Mouse (Mus musculus): Measurements from ENCODE around the gene Ino80e.

Ino80e gene

DNA sequence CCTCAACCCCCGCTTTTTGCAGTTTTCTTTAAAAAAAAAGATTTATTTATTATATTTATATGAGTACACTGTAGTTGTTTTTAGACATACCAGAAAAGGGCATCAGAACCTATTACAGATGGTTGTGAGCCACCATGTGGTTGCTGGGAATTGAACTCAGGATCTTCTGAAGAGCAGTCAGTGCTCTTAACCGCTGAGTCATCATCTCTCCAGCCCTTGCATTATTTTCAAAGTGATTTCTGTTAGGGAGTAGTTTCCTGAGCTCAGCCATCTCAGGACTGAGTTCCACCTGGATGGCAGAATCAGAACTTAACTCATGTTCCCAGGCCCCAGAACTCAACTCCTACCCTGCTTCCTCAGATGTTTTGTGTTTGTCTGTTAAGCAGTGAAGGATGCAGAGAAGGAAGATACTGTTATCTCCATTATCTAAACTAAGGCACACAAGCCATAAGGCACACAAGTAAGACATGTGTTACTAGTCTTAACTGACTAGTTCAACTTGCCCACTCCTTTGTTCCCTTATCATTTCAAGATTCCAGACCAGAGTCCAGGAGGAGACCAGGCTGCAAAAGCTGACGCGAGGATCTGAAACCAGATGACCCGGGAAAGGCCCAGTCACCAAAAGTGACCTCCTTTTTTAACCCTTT lies 52.3 kb downstream of the Ino80e start:
- DNase-seq (ENCODE audit: low spot score), result no peak

DNA sequence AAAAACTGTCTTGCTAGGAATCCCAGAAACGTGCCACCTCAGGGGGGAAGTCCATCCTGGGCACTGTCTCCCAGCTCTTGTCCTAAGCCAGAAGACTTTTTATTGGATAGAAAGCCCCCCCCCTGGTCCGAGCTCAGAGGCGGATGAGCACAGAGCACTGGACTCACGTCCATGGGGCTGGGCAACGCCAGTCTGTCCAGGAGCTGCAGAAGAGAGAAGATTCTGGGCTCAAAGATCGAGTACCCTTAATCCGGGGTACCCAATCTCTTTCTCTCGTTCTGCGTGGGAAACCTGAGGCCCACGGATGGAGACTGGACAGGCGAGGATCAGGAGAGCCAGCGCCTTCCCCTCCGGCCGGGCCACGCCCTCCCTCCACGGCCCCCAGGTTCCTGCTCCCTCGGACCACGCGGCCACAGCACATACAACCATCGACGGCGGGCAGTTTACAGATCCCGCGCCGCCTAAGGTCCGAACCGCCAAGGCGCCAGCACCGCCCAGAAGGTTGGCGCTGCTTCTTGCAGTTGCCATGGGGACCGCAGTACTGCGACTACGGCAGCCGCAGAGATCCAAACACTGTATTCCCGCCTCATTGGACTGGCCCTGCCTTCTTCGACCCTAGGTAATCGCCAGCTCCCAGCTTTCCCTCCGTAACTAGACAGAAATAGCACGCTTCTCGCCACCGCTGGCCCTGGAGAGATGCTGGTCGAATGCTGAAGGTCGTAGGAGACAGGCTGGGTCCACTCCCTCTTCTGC lies 53.3 kb downstream of the Ino80e start:
- DNase-seq (ENCODE audit: low spot score), result peak; percentile 97

DNA sequence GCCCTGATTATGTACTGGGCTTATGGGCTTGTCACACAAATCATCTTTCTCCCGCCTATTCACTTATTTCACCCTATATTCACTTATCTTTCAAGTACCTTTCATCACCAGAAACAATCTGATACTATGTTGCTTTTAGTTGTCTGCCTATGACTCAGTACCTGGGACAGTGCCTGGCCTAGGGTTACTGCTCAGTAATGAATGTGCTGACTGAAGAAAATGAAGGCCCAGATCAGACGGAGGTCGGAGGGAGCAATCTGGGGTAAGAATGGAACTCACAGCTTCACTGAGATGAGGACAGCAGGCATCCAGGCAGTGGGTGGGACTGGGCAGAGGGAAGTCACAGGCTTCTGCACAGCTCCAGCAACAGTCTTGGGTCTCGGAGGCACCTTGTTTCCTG lies 54.8 kb downstream of the Ino80e start:
- no peak for DNase-seq (ENCODE audit: low spot score)

DNA sequence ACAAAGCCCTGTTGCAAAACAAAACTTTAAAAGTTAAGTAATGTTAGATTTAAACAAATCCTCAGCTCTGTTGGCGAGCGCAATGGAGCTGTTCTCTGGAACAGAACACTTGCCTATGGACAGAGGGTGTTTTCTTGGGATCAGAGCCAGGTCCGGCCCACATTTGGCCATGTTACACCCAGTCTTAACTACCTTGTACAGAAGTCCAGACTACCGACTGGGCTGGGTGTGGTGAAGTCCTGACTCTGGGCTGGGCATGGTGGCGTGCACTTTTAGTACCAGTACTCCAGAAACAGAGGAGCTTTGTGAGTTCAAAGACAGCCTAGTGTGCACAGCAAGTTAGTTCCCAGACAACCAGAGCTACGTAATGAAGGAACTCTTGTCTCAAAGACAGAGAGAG lies 55.2 kb downstream of the Ino80e start:
- no peak for DNase-seq (ENCODE audit: low spot score)

DNA sequence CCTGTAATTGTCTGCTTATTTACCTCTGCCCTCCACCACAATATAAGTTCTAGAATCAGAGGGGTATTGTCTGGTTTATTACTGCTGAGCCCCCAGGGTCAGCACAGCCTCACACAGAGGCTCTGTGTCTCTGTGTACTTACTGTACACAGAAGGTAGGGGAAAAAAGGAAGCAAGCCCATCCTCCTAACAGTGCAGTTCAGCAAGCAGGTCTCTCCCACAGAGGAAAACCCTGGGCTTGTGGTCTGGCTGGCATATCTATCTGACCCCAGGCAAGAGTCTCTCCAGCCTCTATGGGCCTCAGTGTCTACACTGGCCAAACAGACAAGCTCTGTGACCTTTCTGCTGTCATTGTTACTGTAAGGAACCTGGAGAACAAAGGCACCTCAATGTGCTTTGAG lies 58.4 kb downstream of the Ino80e start:
- DNase-seq (ENCODE audit: low spot score), result no peak

DNA sequence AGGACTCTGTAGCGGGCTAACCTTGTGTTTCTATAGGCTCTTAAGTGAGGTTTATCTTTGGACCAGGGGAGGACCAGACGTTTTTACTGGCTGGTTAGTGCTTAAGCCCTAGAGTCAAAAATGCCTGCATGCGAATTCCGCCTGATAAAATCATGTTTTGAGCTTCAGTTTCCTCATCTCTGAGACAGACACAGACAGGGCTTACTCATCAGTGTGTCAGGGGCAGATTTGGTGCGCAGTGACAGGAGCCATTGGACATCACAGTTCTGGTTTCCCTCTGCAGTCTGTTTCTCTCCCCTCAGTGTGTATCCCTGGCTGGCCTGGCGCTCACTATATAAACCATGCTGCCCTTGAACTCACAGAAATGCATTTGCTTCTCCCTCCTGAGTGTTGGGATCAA lies 59.0 kb downstream of the Ino80e start:
- DNase-seq (ENCODE audit: low spot score), result no peak

DNA sequence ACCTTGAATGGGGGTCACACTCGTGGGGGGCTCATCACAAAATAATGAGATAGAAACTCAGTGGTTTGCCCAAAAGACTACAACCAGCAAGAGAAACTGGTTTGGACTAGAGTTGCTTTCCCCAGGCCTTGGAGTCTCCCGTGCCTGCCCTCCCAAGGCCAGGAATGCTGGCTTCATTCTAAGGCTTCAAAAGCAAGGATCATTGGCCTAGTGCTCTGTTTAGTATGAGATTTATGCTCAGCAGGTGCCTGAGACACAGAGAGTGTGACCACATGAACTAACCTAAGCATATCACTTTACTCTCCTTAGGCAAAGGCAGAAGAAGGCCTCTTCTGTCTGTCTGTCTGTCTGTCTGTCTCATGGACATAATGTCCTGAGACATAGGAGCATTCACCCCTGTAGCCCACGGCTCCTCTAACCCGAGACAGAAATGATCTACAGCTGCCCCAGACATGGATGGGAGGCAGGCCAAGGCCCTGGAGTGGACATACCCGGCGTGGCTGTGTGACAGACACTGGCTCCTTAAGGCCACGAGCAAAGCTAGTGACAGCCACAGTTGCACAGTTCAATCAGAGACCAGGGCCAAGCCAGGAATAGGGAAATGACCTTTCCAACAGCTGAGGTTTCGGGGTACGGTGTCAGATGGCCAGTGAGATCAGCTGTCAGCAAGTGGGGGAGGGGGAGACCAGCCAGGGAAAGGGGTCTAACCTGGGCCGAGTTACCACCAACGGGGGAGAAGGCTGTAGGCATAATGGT lies 59.9 kb downstream of the Ino80e start:
- no peak for DNase-seq (ENCODE audit: low spot score)

DNA sequence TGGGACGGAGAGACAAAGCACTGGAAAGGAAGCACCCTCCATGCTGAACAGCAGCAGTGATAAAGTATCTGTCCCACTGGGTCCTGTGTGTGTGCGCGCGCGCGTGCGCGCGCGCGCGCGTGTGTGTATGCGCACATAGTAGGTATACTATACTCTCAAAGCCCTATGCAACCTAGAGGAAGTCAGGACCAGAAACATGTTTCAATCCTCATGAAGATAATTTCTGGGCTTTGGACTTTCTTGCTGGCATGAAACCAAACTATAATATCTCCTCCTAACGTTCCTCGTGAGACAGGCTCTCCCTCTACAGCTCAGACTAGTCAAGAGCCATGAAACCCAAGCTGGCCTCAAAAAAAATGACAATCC lies 61.1 kb downstream of the Ino80e start:
- DNase-seq (ENCODE audit: low spot score), result no peak
